Mouse (Mus musculus) heart, embryonic 12.5 days (tissue): Measurements from ENCODE around the gene Nes. TPM values are rescaled to one million over a fixed set of nuclear protein-coding genes. Genes with fewer than 3 reads are reported as not detected.

ENCODE experiments used
- ATAC-seq: fragments of 200-750 bp; cut with Nextera tagmentation; 2 replicates; pipeline ENCODE4 v1.8.0; 2017; ENCODE audit warnings: moderate TSS enrichment, moderate library complexity; ENCODE audit not compliant: insufficient number of reproducible peaks, low FRiP score
- H3K27ac ChIP-seq: fragments of 300-500 bp; sonication (generic); 2 replicates; pipeline ENCODE4 v1.5.1; 2016; ENCODE audit warnings: mild to moderate bottlenecking, moderate library complexity; ENCODE audit not compliant: poor library complexity, severe bottlenecking
- H3K27me3 ChIP-seq: fragments of 300-500 bp; sonication (generic); replicated peaks from 2 replicates; pipeline ENCODE4 v1.6.1; 2016; ENCODE audit warnings: mild to moderate bottlenecking, moderate library complexity
- H3K36me3 ChIP-seq: fragments of 300-500 bp; sonication (generic); 2 replicates; pipeline ENCODE4 v1.6.1; 2016; ENCODE audit warnings: mild to moderate bottlenecking, moderate library complexity
- H3K4me1 ChIP-seq: fragments of 300-500 bp; sonication (generic); replicated peaks from 2 replicates; pipeline ENCODE4 v1.6.1; 2016; ENCODE audit warnings: mild to moderate bottlenecking
- H3K4me2 ChIP-seq: fragments of 300-500 bp; sonication (generic); 2 replicates; pipeline ENCODE4 v1.6.1; 2016; ENCODE audit warnings: mild to moderate bottlenecking, moderate library complexity
- H3K4me3 ChIP-seq: fragments of 300-500 bp; sonication (generic); 2 replicates; pipeline ENCODE4 v1.5.1; 2016; ENCODE audit warnings: mild to moderate bottlenecking
- H3K9ac ChIP-seq: fragments of 300-500 bp; sonication (generic); 2 replicates; pipeline ENCODE4 v1.6.1; 2016; ENCODE audit warnings: mild to moderate bottlenecking, moderate library complexity
- H3K9me3 ChIP-seq: fragments of 300-500 bp; sonication (generic); replicated peaks from 2 replicates; pipeline ENCODE4 v1.6.1; 2016; ENCODE audit warnings: mild to moderate bottlenecking, moderate library complexity
- WGBS: fragments of 180-500 bp; shearing (Covaris S2); methylation state at CpG from one replicate; pipeline ENCODE4 v1.1.7; 2016; 5-methylcytosine and 5-hydroxymethylcytosine counted together
- polyA plus RNA-seq: library from polyadenylated mRNA; unstranded; fragments of >200 nt; fragmentation: Nextera tagmentation; extraction: Ambion mirVana; gene quantifications from 2 replicates; pipeline ENCODE4 v1.2.1, GENCODE M21; 2016

Nes gene
- polyA plus RNA-seq, 1 experiment from 2014 or later = 34.6 TPM

DNA sequence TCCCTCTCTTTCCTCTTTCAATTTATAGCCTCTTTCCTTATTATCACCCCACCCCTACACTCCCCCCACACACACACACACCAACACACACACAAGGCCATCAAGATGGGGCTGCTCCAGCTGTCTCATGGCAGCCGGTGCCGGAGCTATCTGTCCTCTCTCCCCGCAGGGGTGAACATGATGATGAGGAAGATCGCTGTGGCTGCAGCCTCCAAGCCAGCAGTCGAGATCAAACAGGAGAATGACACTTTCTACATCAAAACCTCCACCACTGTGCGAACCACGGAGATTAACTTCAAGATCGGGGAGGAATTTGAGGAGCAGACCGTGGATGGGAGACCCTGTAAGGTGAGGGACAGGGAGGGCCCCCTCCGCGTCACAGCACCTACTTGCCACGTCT is 18.9 kb upstream of the Nes start:
- peaks cover 49% of the 10 kb centered on the region for H3K27me3 ChIP-seq

DNA sequence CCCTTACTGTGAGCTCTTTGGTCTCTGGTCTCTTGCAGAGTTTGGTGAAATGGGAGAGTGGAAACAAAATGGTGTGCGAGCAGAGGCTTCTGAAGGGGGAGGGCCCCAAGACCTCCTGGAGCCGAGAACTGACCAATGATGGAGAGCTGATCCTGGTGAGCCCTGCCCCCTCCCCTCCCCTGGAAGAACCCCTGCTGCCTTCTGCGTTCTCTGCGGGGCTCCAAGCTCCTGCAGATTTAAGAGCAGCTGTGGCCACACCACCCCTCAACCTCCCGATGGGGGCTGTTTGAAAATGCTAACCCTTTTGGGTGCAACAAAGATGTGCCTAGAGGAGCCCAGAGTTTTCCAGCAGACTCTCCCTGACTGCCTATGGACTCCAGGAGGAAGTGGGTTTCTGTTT is 18.4 kb upstream of the Nes start:
- Histone ChIP-seq H3K27ac (0 out of 2 replicates have a peak overlapping the region, but pooled peaks have one; percentile 28), H3K4me2 (peak overlapping the region; percentile 76), H3K4me3 (peak overlapping the region; percentile 45), H3K27me3 (peaks cover 45% of the 10 kb centered on the region), H3K36me3 (no peaks in the 10 kb centered on the region), H3K9ac (peak overlapping the region; percentile 62), H3K9me3 (no peaks in the 10 kb centered on the region), H3K4me1 (peaks cover 44% of the 10 kb centered on the region)
- 0% methylated on average over 5 of the region's 5 CpGs for WGBS
- peak; percentile 70; the same call in 1 of the 2 replicates for ATAC-seq

More for the DNA sequence above, 18.9 kb upstream of the Nes start:
- Histone ChIP-seq H3K9ac (peak overlapping the region; percentile 62), H3K27ac (0 out of 2 replicates have a peak overlapping the region, but pooled peaks have one; percentile 28), H3K9me3 (no peaks in the 10 kb centered on the region), H3K4me1 (peaks cover 49% of the 10 kb centered on the region), H3K36me3 (no peaks in the 10 kb centered on the region), H3K4me2 (peak overlapping the region; percentile 76), H3K4me3 (peak overlapping the region; percentile 45)
- 7% methylated on average over 12 of the region's 12 CpGs for WGBS
- no peak for ATAC-seq

DNA sequence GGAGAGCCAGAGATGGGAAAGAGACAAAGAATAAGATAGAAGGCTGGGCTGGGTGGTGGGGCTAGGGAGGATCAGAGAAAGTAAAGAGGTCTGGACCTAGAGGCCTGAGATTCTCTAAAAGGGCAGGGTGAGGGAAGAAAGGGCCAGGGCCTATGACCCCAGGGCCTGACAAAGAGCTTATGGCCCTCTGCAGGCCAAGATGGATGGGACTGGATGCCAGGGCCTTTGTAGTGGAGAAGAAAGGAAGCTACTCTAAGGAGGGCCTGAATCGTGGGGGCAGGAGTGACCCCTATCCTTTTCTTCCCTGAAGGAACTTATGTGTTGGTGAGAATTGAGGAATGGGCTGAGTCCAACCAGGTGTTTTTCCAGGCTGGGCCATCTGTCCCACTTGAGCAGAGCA is 12.8 kb upstream of the Nes start:
- Histone ChIP-seq H3K9me3 (no peaks in the 10 kb centered on the region), H3K4me1 (peaks cover 31% of the 10 kb centered on the region), H3K27ac (no peak overlapping the region), H3K4me2 (no peak overlapping the region), H3K36me3 (no peaks in the 10 kb centered on the region), H3K4me3 (no peak overlapping the region), H3K9ac (no peak overlapping the region), H3K27me3 (no peaks in the 10 kb centered on the region; the same call in 1 of the 2 replicates)
- WGBS = 29% methylated on average over 1 of the region's 1 CpGs
- ATAC-seq = no peak

DNA sequence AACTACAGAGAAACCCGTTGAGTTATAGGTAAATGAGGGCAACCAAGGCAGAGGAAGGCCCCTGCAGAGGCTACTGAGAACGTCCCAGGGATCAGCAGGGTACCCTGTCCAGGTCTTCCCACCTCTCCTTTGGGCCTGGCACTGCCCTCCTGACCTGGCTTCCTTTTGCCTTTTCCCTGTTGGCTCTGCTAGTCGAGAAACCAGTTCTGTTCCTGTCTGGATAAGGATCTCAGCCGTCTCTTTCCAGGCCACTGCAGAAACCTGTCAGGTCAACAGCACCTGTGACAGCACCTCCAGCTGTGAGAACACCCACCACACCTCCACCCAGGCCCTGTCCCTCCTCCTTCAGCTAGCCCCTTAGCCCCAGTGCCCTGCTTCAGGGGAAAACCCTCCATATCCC is 12.4 kb upstream of the Nes start:
- H3K9ac ChIP-seq = no peak overlapping the region
- H3K36me3 ChIP-seq = no peaks in the 10 kb centered on the region
- ATAC-seq = no peak
- no peak overlapping the region for H3K4me3 ChIP-seq
- H3K27ac ChIP-seq = no peak overlapping the region
- H3K9me3 ChIP-seq = no peaks in the 10 kb centered on the region
- no peak overlapping the region for H3K4me2 ChIP-seq
- WGBS = 13% methylated on average over 4 of the region's 4 CpGs
- H3K27me3 ChIP-seq = no peaks in the 10 kb centered on the region; the same call in 1 of the 2 replicates
- H3K4me1 ChIP-seq = peaks cover 30% of the 10 kb centered on the region

DNA sequence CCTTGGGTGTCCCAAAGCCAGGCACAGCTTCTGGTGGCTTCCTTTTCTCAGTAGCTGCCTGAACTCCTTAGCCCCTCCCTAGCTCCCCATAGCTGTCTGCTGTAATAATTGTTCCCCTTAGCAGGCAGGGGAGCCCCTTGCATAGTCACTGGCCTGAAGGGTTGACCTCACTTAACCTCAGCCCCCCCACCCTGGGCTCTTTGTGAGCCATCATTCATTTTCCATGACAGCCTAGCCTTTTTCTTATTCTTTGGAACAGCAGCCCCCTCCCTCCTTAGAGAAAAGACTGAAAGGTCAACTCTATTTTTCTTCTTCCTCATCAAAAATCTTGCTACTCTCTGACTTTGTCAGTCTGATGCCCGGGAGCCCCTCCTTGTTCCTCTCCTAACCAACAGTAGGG is 11.9 kb upstream of the Nes start:
- Histone ChIP-seq H3K4me2 (no peak overlapping the region), H3K9me3 (no peaks in the 10 kb centered on the region), H3K27me3 (no peaks in the 10 kb centered on the region; the same call in 1 of the 2 replicates), H3K4me3 (no peak overlapping the region), H3K4me1 (peaks cover 30% of the 10 kb centered on the region), H3K27ac (no peak overlapping the region), H3K36me3 (no peaks in the 10 kb centered on the region), H3K9ac (no peak overlapping the region)
- 71% methylated on average over 1 of the region's 1 CpGs for WGBS
- ATAC-seq = no peak

DNA sequence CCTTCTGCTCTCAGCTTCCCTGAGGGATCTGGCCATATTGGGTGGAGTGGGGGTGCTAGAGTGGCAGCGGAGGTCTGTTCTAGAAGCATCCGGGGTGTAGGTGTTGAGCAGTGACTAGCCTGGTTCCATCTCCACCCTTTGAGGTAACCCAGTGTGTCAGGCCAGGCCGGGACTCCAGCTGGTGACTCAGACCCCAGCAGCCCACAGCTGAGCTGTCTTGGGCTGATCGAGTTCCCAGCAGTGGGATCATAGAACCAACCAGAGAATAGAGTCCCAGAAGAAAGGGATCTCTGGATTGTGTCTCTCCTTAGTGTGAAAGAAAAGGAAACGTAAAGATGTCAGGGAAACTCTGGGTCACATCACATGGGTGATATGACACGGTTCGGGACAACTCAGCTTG is 11.5 kb upstream of the Nes start:
- Histone ChIP-seq H3K36me3 (no peaks in the 10 kb centered on the region), H3K4me3 (no peak overlapping the region), H3K27ac (no peak overlapping the region), H3K9me3 (no peaks in the 10 kb centered on the region), H3K4me1 (peaks cover 30% of the 10 kb centered on the region), H3K4me2 (no peak overlapping the region), H3K27me3 (no peaks in the 10 kb centered on the region; the same call in 1 of the 2 replicates), H3K9ac (no peak overlapping the region)
- no peak for ATAC-seq
- WGBS = 60% methylated on average over 7 of the region's 7 CpGs

DNA sequence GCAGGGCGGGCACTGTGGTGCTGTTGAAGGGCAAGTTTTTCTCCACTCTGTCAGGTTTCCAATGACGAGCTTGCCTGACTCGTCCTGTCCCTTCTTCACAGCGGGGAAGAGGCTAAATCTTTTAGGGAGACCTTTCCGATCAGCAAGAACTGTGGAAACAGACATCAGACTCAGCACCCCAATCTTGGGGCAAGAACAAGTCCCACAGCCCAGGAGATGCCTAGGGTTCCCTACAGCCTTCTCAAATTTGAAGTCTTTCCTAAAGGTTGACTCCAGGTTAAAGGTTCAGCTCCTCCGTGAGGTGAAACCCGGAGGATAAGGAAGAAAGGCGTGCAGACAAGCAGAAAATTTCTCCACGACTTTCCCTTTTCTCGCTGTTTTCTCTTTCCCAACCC is 10.7 kb upstream of the Nes start:
- Histone ChIP-seq H3K9me3 (no peaks in the 10 kb centered on the region), H3K4me2 (peak overlapping the region; percentile 85), H3K9ac (peak overlapping the region; percentile 77), H3K27ac (peak overlapping the region; percentile 84), H3K36me3 (no peaks in the 10 kb centered on the region), H3K4me1 (peaks cover 30% of the 10 kb centered on the region), H3K27me3 (no peaks in the 10 kb centered on the region; the same call in 1 of the 2 replicates), H3K4me3 (peak overlapping the region; percentile 55)
- no peak for ATAC-seq
- 7% methylated on average over 10 of the region's 10 CpGs for WGBS

DNA sequence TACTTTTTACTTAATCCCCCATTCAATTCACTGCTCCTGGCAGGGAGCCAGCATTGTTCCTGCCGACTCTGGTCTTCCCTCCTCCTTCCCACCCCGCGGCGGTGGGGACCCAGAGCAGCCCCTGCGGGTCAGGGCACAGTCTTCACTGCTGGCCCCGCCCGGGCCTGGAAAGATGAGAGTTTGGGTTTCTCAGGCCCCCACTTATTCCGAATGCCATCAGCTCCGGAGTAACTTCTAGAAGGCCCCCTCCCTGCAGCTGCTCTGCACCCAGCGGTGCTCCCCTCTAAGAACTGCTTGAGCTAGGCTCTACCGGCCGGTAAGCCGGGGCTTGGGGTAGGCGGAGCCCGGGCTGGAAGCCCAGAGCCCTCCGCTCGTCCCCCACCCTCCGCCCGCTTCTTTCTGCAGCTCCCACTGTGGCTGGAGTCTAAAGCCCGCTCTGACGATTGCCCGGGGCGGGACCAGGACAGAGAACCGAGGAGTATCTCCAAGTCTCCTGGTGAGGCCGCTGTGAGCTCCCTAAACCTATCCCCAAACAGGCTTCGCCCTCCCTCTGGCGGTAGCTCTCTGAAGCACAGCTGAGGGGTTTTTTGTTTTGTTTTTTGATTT is 10.2 kb upstream of the Nes start:
- peak overlapping the region; percentile 84 for H3K27ac ChIP-seq

DNA sequence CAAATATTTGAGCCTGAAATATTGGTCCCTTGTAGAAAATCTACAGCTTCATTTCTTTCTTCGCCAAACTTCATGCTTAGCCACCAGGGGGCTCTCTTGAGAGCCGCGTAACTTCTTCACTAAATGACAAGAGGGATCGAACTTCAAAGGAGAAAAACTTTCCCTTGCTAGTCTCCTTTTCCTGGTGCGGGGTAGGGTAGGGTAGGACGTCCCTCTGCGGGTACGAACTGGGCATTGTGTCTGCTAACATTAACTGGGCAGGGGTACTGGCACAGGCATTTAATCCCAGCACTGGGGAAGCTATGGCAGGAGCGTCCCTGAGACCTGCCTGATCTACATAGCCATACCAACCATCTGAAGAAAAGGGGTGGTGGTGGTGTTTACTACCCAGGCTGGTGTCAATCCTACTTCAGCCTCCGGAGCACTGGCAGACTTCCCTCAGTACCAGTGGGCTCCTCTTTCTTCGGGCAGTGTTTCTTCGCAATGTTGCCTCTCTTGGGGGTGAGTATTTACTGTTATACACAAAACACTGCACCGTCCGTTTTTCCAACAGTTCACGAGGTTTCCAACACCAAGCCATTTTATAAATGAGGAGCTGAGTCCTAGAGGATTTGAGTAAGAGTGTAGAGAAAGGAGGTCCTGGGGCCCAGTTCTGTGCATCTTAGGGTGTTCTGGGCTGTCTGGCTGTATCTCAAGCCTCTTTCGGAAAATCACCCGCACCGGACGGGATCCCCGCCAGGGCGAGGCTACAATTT is 517 bp upstream of the Nes start:
- Histone ChIP-seq H3K9ac (peak overlapping the region; percentile 91), H3K4me2 (peak overlapping the region; percentile 98), H3K4me1 (peaks cover 44% of the 10 kb centered on the region), H3K27me3 (peaks cover 11% of the 10 kb centered on the region), H3K27ac (peak overlapping the region; percentile 25; the same call in 1 of the 2 replicates), H3K36me3 (peaks cover 8% of the 10 kb centered on the region), H3K4me3 (peak overlapping the region; percentile 74), H3K9me3 (no peaks in the 10 kb centered on the region)
- ATAC-seq = no peak
- WGBS = under 1% methylated on average over 21 of the region's 21 CpGs

More for the DNA sequence above, 10.2 kb upstream of the Nes start:
- H3K9ac ChIP-seq = peak overlapping the region; percentile 77
- no peaks in the 10 kb centered on the region for H3K9me3 ChIP-seq
- peaks cover 30% of the 10 kb centered on the region for H3K4me1 ChIP-seq
- peak; percentile 93 for ATAC-seq
- H3K27me3 ChIP-seq = no peaks in the 10 kb centered on the region; the same call in 1 of the 2 replicates
- no peaks in the 10 kb centered on the region for H3K36me3 ChIP-seq
- peak overlapping the region; percentile 85 for H3K4me2 ChIP-seq
- peak overlapping the region; percentile 55 for H3K4me3 ChIP-seq
- under 1% methylated on average over 27 of the region's 27 CpGs for WGBS

DNA sequence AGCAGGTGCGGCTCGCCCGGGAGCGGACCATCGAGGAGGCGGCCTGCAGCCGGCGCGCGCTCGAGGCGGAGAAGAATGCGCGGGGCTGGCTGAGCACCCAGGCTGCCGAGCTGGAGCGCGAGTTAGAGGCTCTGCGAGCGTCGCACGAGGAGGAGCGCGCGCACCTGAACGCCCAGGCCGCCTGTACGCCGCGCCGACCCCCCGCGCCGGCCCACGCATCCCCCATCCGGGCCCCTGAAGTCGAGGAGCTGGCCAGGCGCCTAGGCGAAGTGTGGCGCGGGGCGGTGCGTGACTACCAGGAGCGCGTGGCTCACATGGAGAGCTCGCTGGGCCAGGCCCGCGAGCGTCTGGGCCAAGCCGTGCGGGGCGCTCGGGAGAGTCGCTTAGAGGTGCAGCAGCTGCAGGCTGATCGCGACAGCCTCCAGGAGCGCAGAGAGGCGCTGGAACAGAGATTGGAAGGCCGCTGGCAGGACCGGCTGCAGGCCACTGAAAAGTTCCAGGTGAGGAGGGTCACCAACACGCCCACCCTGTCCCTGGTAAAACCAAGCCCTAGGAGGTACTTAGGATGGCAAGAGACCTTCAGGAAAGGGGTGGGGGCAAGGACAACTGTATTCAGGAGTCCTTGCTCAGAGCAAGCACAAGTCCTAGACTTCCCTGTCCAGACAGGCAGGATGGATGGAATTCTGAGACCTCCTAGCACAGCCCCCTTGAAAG is 768 bp downstream of the Nes start:
- Histone ChIP-seq H3K27me3 (peaks cover 11% of the 10 kb centered on the region), H3K9me3 (no peaks in the 10 kb centered on the region), H3K4me3 (peak overlapping the region; percentile 74), H3K36me3 (peaks cover 18% of the 10 kb centered on the region), H3K9ac (peak overlapping the region; percentile 91), H3K27ac (peak overlapping the region; percentile 69), H3K4me2 (peak overlapping the region; percentile 98), H3K4me1 (peaks cover 44% of the 10 kb centered on the region)
- under 1% methylated on average over 60 of the region's 60 CpGs for WGBS
- ATAC-seq = peak; percentile 29; the same call in 1 of the 2 replicates

DNA sequence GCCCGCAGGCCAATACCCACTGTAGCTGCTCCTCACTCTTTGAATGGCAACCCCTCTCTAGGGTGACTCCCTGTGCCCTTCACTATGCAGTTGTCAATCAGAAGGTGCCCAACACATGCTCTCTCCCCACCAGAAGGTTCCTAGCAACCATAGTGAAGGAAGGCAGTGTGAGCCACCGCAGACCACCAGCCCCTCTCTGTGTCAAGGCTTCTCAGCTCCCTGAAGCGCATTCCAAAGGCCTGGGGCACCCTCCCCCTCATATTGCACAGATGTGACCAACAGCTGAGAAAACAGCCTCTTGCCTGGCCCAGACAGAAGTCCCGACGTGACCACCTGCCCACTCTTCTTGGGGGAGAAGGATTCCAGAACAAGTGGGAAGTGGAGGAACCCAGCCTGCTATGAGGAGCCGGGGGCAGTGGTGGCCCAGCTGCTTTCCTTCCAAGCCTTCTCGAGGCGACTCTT is 1.4 kb downstream of the Nes start:
- ATAC-seq = no peak

More for the DNA sequence above, 1.4 kb downstream of the Nes start:
- Histone ChIP-seq H3K27me3 (peaks cover 11% of the 10 kb centered on the region), H3K36me3 (peaks cover 24% of the 10 kb centered on the region), H3K4me1 (peaks cover 44% of the 10 kb centered on the region), H3K4me2 (peak overlapping the region; percentile 98), H3K9me3 (no peaks in the 10 kb centered on the region), H3K27ac (no peak overlapping the region), H3K4me3 (peak overlapping the region; percentile 74), H3K9ac (peak overlapping the region; percentile 91)
- 21% methylated on average over 8 of the region's 8 CpGs for WGBS
